Mouse (Mus musculus): ENCODE data around the gene Rnaseh2c. TPM values are rescaled to one million over a fixed set of nuclear protein-coding genes. Genes with fewer than 3 reads are reported as not detected.

The Rnaseh2c gene
- total RNA-seq, 4 experiments from 2014 or later = 49.9 to 66.3 (median 64.9) TPM

GRCm38 (mm10) chr19:5572331-5573125, 29.1 kb upstream of the Rnaseh2c start:
- peak; percentile 26 for DNase-seq (ENCODE audit: low spot score)

- DNase-seq (ENCODE audit: low spot score) = no peak
These were observed 26.3 kb upstream of the Rnaseh2c start for GRCm38 (mm10) chr19:5575336-5575735.

- no peak for DNase-seq (ENCODE audit: low spot score)
These were observed 21.7 kb upstream of the Rnaseh2c start for GRCm38 (mm10) chr19:5579971-5580370.

GRCm38 (mm10) chr19:5580776-5581175, 20.9 kb upstream of the Rnaseh2c start:
- DNase-seq (ENCODE audit: low spot score) = no peak

- no peak for DNase-seq (ENCODE audit: low spot score)
These were observed 19.7 kb upstream of the Rnaseh2c start for GRCm38 (mm10) chr19:5581995-5582394.

- no peak for DNase-seq (ENCODE audit: low spot score)
These were observed 12.5 kb upstream of the Rnaseh2c start for GRCm38 (mm10) chr19:5589159-5589558.

- DNase-seq (ENCODE audit: low spot score) = no peak
These were observed 9.8 kb upstream of the Rnaseh2c start for GRCm38 (mm10) chr19:5591888-5592287.

- DNase-seq (ENCODE audit: low spot score) = no peak
These were observed 2.4 kb upstream of the Rnaseh2c start for GRCm38 (mm10) chr19:5599224-5599623.

GRCm38 (mm10) chr19:5603664-5604063, 2.0 kb downstream of the Rnaseh2c start:
- DNase-seq (ENCODE audit: low spot score) = no peak

- DNase-seq (ENCODE audit: low spot score) = no peak
These were observed 3.5 kb downstream of the Rnaseh2c start for GRCm38 (mm10) chr19:5605126-5605525.

- DNase-seq (ENCODE audit: low spot score) = no peak
These were observed 4.5 kb downstream of the Rnaseh2c start for GRCm38 (mm10) chr19:5606196-5606595.

- DNase-seq (ENCODE audit: low spot score) = no peak
These were observed 6.2 kb downstream of the Rnaseh2c start for GRCm38 (mm10) chr19:5607705-5608410.

GRCm38 (mm10) chr19:5608707-5609106, 7.0 kb downstream of the Rnaseh2c start:
- DNase-seq (ENCODE audit: low spot score) = no peak

GRCm38 (mm10) chr19:5609171-5609546, 7.5 kb downstream of the Rnaseh2c start:
- no peak for DNase-seq (ENCODE audit: low spot score)

- peak; percentile 93 for DNase-seq (ENCODE audit: low spot score)
These were observed 8.1 kb downstream of the Rnaseh2c start, which contains the start of gene Kat5 for GRCm38 (mm10) chr19:5609547-5610404. Kat5 (minus strand) TSS chr19:5610237.

- no peak for DNase-seq (ENCODE audit: low spot score)
These were observed 10.3 kb downstream of the Rnaseh2c start for GRCm38 (mm10) chr19:5611973-5612372.

GRCm38 (mm10) chr19:5612762-5613411, 11.2 kb downstream of the Rnaseh2c start:
- DNase-seq (ENCODE audit: low spot score) = no peak

- DNase-seq (ENCODE audit: low spot score) = no peak
These were observed 13.3 kb downstream of the Rnaseh2c start for GRCm38 (mm10) chr19:5614953-5615352.

- no peak for DNase-seq (ENCODE audit: low spot score)
These were observed 18.3 kb downstream of the Rnaseh2c start for GRCm38 (mm10) chr19:5620007-5620406.

- no peak for DNase-seq (ENCODE audit: low spot score)
These were observed 20.2 kb downstream of the Rnaseh2c start for GRCm38 (mm10) chr19:5621884-5622283.

GRCm38 (mm10) chr19:5625311-5625710, 23.6 kb downstream of the Rnaseh2c start:
- no peak for DNase-seq (ENCODE audit: low spot score)
